Mouse (Mus musculus) limb, embryonic 14.5 days (tissue): ENCODE data around the gene Ccnc. TPM values are rescaled to one million over a fixed set of nuclear protein-coding genes. Genes with fewer than 3 reads are reported as not detected.
A peak's percentile ranks its signal among the peaks of the same experiment; 100 is the strongest.

Source experiments
- ATAC-seq: fragments of 200-750 bp; cut with Nextera tagmentation; 2 replicates; pipeline ENCODE4 v1.8.0; 2017; ENCODE audit warnings: low read depth, moderate number of reproducible peaks, moderate TSS enrichment; ENCODE audit not compliant: low FRiP score
- DNase-seq: peaks from one replicate; pipeline ENCODE4 v3.0.0-alpha.2; 2015; ENCODE audit warnings: low spot score
- H3K27ac ChIP-seq: fragments of 300-500 bp; sonication (generic); replicated peaks from 2 replicates; pipeline ENCODE4 v1.5.1; 2014; ENCODE audit warnings: low read depth, mild to moderate bottlenecking, low read length, moderate library complexity, mixed read lengths
- H3K27me3 ChIP-seq: fragments of 300-500 bp; sonication (generic); 2 replicates; pipeline ENCODE4 v1.6.1; 2014; ENCODE audit warnings: low read length, mixed read lengths; ENCODE audit not compliant: control insufficient read depth, insufficient read depth
- H3K36me3 ChIP-seq: fragments of 300-500 bp; sonication (generic); 2 replicates; pipeline ENCODE4 v1.6.1; 2014; ENCODE audit warnings: mild to moderate bottlenecking, low read length, moderate library complexity, mixed read lengths; ENCODE audit not compliant: control insufficient read depth, insufficient read depth
- H3K4me1 ChIP-seq: fragments of 300-500 bp; sonication (generic); 2 replicates; pipeline ENCODE4 v1.6.1; 2014; ENCODE audit warnings: antibody characterized with exemption, low read length, mixed read lengths; ENCODE audit not compliant: control insufficient read depth, insufficient read depth
- H3K4me2 ChIP-seq: fragments of 300-500 bp; sonication (generic); replicated peaks from 2 replicates; pipeline ENCODE4 v1.6.1; 2014; ENCODE audit warnings: low read depth, mild to moderate bottlenecking, low read length, moderate library complexity; ENCODE audit not compliant: severe bottlenecking
- H3K4me3 ChIP-seq: fragments of 300-500 bp; sonication (generic); replicated peaks from 2 replicates; pipeline ENCODE4 v1.5.1; 2014; ENCODE audit warnings: low read length
- H3K9ac ChIP-seq: fragments of 300-500 bp; sonication (generic); 2 replicates; pipeline ENCODE4 v1.6.1; 2014; ENCODE audit warnings: mild to moderate bottlenecking, low read depth, low read length, moderate library complexity; ENCODE audit not compliant: severe bottlenecking
- H3K9me3 ChIP-seq: fragments of 300-500 bp; sonication (generic); 2 replicates; pipeline ENCODE4 v1.6.1; 2016; ENCODE audit warnings: low read length; ENCODE audit not compliant: control insufficient read depth
- POLR2A ChIP-seq: fragments of 200-500 bp; IDR thresholded peaks from 2 replicates; pipeline ENCODE4 v1.8.0; 2012; ENCODE audit warnings: inconsistent platforms, mild to moderate bottlenecking, moderate library complexity, borderline replicate concordance; ENCODE audit not compliant: insufficient read depth, insufficient read length; ENCODE audit errors: extremely low read depth
- WGBS: fragments of 180-500 bp; shearing (Covaris S2); extraction: QIAGEN DNeasy Blood & Tissue Kit; methylation state at CpG from one replicate; pipeline ENCODE4 v1.1.7; 2014; 5-methylcytosine and 5-hydroxymethylcytosine counted together
- polyA plus RNA-seq, 2 experiments: library from polyadenylated mRNA; depleted of rRNA in 1 of 2; stranded (reverse) in 1 of 2; unstranded in 1 of 2; fragments of >200 nt; fragmentation: Nextera tagmentation in 1 of 2; extraction: Ambion mirVana in 1 of 2; gene quantifications; 2 replicates each; pipeline versions ENCODE4 v1.2.1 to v1.2.3; 2012 to 2014

Gene Ccnc
- polyA plus RNA-seq, 2 experiments, result 17.1 to 34.7 TPM

DNA sequence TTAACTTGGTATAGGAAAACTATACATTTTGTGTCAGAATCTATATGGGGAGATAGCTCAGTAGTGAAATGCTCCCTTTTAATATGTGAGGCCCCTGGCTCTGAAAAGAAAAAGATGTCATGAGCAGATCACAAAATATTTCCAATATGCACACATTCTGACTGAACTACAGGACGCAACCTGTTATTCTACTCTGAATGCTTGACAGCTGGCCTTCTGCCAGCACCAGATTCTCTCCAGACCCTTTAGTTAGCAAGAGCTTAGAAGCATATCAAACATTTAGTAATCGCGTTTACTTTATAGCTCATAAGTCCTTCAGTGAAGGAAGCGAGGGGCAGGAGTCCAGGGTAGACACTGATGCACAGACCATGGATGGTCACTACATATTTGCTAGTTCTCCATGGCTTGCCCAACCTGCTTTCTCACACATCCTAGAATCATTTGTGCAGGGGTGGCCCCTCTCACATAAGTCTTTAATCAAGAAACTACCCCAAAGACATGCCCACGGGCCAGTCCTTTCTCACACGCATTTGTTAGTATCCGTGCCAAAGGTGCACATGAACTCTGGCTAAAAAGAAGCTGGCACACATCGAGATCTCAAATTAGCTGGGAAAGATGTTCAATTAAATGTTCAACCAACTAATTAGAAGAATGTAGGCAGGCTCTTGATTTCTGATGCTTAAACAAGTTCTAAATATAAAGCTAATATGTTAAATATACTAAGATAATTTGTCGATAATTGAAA, 34.1 kb downstream of the Ccnc start:
- Histone ChIP-seq H3K27ac (no peak overlapping the region), H3K9me3 (no peaks in the 10 kb centered on the region; the same call in 1 of the 2 replicates), H3K27me3 (no peaks in the 10 kb centered on the region), H3K4me1 (0 out of 2 replicates have a peak, but pooled peaks cover 2% of the 10 kb centered on the region), H3K9ac (no peak overlapping the region), H3K4me3 (no peak overlapping the region), H3K4me2 (no peak overlapping the region), H3K36me3 (0 out of 2 replicates have a peak, but pooled peaks cover 5% of the 10 kb centered on the region)
- TF ChIP-seq POLR2A, result no peak
- 65% methylated on average over 9 of the region's 9 CpGs for WGBS
- no peak for ATAC-seq
- peak; percentile 64 for DNase-seq

DNA sequence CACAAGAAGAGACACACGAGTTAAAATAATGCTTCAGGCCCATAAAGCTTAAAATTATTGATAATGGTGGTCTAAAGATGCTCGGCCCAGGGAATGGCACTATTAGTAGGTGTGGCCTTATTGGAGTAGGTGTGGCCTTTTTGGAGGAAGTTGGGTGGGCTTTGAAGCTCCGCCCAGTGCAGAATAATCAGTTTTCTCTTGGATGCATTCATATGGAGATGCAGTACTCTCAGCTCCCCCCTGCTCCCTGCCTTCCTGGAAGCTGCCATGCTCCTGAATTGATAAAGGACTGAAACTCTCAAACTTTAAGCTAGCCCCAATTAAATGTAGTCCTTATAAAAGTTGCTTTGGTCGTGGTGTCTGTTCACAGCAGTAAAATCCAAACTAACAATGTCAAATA, 36.3 kb downstream of the Ccnc start:
- DNase-seq (no peak), ATAC-seq (no peak)
- no peaks in the 10 kb centered on the region; the same call in 1 of the 2 replicates for H3K9me3 ChIP-seq
- no peak overlapping the region for H3K4me2 ChIP-seq
- no peaks in the 10 kb centered on the region for H3K27me3 ChIP-seq
- no peak overlapping the region for H3K4me3 ChIP-seq
- H3K36me3 ChIP-seq, result 0 out of 2 replicates have a peak, but pooled peaks cover 4% of the 10 kb centered on the region
- H3K9ac ChIP-seq, result no peak overlapping the region
- WGBS, result 71% methylated on average over 4 of the region's 4 CpGs
- H3K27ac ChIP-seq, result no peak overlapping the region
- H3K4me1 ChIP-seq, result 0 out of 2 replicates have a peak, but pooled peaks cover 2% of the 10 kb centered on the region
- no peak for TF ChIP-seq POLR2A

DNA sequence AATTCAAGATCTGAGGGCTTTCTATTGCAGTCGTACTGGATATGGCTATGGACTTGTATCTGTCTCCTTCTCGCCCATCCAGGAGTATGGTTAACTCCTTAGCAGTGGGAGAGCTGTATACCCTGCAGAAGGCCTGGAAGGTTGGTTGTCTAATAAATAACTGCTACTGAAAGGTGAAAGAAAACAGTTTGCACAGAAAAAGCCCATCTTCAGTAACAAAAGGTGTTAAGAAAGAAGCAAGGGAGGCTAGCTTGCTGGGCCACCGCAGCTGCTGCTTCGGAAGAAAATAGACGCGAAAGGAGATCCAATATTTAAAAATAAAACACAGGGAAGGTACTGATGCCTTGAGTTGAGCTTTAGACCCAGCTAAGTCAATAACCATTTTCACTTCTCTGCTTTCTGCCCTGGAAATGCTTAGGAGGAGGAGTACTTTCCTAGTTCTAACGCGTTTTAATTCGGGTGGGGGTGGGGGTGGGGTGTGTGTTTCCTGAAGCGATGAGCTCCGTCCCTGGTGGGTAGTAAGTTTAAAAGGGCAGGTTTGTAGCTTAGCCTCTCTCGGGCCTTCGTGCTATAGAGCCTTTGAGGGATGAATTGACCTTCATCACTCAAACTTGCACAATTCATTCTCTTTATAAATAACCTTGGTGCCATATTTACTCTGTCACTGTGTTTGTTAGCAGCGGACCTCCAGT, 38.8 kb downstream of the Ccnc start:
- peak overlapping the region; percentile 46 for H3K9ac ChIP-seq
- H3K36me3 ChIP-seq, result no peaks in the 10 kb centered on the region
- H3K27ac ChIP-seq, result no peak overlapping the region
- H3K9me3 ChIP-seq, result no peaks in the 10 kb centered on the region
- peak overlapping the region; percentile 56 for H3K4me2 ChIP-seq
- peak overlapping the region; percentile 46 for H3K4me3 ChIP-seq
- H3K27me3 ChIP-seq, result no peaks in the 10 kb centered on the region
- TF ChIP-seq POLR2A, result no peak
- ATAC-seq, result no peak
- H3K4me1 ChIP-seq, result 0 out of 2 replicates have a peak, but pooled peaks cover 2% of the 10 kb centered on the region
- 28% methylated on average over 14 of the region's 14 CpGs for WGBS
- DNase-seq, result no peak

DNA sequence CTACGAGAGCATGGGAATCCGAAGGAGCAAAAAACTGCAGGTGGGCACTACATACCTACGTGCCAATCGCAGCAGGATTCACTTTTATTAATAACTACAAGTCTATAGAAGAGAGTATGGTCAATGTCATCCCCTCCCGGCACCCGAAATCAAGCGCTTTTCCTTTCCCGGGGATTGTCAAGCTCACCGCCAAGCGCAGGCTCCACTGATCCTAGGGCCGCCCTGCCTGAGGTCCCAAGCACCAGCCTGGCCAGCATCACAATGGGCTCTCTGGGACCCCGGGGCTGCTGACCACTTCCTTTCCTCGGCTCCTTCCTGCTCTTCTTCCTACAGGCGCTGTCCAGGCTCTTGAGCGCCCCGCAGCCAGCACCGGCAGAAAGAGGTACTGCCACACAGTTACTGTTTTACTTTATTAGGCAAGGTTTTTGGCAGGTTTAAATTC, 39.4 kb downstream of the Ccnc start, which contains the start of the genes Usp45 and Tstd3:
TSS of gene Usp45 (plus strand) at position 294 of the 442 bp plus-strand sequence.
TSS of gene Tstd3 (minus strand) at position 350 of the 442 bp plus-strand sequence.
- H3K9me3 ChIP-seq, result no peaks in the 10 kb centered on the region
- ATAC-seq, result peak; percentile 87
- no peaks in the 10 kb centered on the region for H3K27me3 ChIP-seq
- H3K36me3 ChIP-seq, result no peaks in the 10 kb centered on the region
- WGBS, result 2% methylated on average over 17 of the region's 17 CpGs
- H3K27ac ChIP-seq, result no peak within 1 kb of the TSS
- H3K4me3 ChIP-seq, result peak within 1 kb of the TSS; percentile 46
- H3K4me2 ChIP-seq, result peak within 1 kb of the TSS; percentile 56
- TF ChIP-seq POLR2A, result no peak
- peak; percentile 73 for DNase-seq
- H3K4me1 ChIP-seq, result 0 out of 2 replicates have a peak, but pooled peaks cover 2% of the 10 kb centered on the region
- peak within 1 kb of the TSS; percentile 46 for H3K9ac ChIP-seq

DNA sequence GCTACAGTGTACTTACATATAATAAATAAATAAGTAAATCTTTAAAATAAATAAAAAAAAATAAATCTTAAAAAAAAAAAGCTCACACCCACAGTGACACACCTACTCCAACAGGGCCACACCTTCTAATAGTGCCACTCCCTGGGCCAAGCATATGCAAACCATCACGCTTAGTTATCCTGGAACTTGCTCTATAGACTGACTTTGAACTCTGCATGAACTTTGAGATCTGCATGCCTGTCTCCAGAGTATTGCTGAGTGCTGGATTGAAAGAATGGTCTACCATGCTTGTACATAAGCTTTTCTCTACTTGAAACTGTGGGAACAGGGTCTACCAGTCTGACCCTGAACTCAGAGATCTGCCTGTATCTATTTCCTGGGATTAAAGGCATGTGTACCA, 43.6 kb downstream of the Ccnc start:
- WGBS, result 79% methylated on average over 1 of the region's 1 CpGs
- no peak overlapping the region for H3K9ac ChIP-seq
- no peaks in the 10 kb centered on the region for H3K9me3 ChIP-seq
- no peak overlapping the region for H3K4me3 ChIP-seq
- no peak for TF ChIP-seq POLR2A
- H3K4me2 ChIP-seq, result no peak overlapping the region
- H3K27ac ChIP-seq, result no peak overlapping the region
- ATAC-seq (no peak), DNase-seq (no peak)
- H3K36me3 ChIP-seq, result no peaks in the 10 kb centered on the region
- H3K27me3 ChIP-seq, result no peaks in the 10 kb centered on the region
- H3K4me1 ChIP-seq, result 0 out of 2 replicates have a peak, but pooled peaks cover 2% of the 10 kb centered on the region
